Mouse (Mus musculus): ENCODE measurements around the gene Dnah6.

- no peak for TF ChIP-seq CTCF (IDR thresholded peaks at IDR 0.05; ENCODE audit: control insufficient read depth, insufficient read depth, insufficient replicate concordance, low read depth, low read length)
- no peak for TF ChIP-seq POLR2A (IDR thresholded peaks at IDR 0.05; ENCODE audit: control insufficient read depth, low read depth, low read length)
Observed at GRCm38 (mm10) chr6:73113365-73113764, 108.1 kb downstream of the Dnah6 start.

Measured in testis, adult 2 months (tissue).